Mouse (Mus musculus): ENCODE data around the gene 1700034J05Rik. TPM values are rescaled to one million over a fixed set of nuclear protein-coding genes. Genes with fewer than 3 reads are reported as not detected.

Gene 1700034J05Rik
- polyA plus RNA-seq, 1 experiment = not detected

DNA sequence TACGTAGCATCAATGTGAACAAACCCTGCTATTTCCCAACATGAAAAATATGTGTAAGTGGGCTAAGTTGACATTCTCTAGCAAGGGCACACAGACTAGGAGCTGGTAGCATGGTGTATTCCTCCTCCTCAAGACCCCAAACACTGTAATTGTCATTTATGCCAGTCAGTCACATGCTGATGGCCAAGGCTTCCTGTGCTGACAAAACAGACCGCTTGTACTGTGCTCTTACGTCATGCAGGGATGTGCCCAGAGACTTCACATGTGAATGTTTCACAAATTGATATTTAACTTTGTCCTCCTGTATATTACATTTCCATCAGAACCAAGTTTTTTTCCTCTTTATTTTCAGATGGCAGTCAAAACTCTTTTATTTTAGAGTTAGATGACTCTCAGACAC, 36.8 kb downstream of the 1700034J05Rik start:
- Histone ChIP-seq H3K4me3 (ENCODE audit: control insufficient read depth, insufficient read depth, low read length) (no peak overlapping the region), H3K27me3 (ENCODE audit: control insufficient read depth, insufficient read depth, low read length) (no peaks in the 10 kb centered on the region), H3K27ac (ENCODE audit: control insufficient read depth, insufficient read depth, low read length) (no peak overlapping the region), H3K36me3 (ENCODE audit: control insufficient read depth, insufficient read depth, low read length) (no peaks in the 10 kb centered on the region), H3K4me1 (replicated peaks; ENCODE audit: control insufficient read depth, insufficient read depth, low read length) (no peaks in the 10 kb centered on the region; the same call in 1 of the 2 replicates)
- no peak for DNase-seq
- WGBS = 97% methylated on average over 3 of the region's 3 CpGs
- TF ChIP-seq CTCF (IDR thresholded peaks at IDR 0.05; ENCODE audit: borderline replicate concordance, control insufficient read depth, extremely low read depth, insufficient read depth, low read length, poor library complexity) (no peak), POLR2A (IDR thresholded peaks at IDR 0.05; ENCODE audit: control insufficient read depth, extremely low read depth, insufficient read depth, low read length, poor library complexity) (no peak)

DNA sequence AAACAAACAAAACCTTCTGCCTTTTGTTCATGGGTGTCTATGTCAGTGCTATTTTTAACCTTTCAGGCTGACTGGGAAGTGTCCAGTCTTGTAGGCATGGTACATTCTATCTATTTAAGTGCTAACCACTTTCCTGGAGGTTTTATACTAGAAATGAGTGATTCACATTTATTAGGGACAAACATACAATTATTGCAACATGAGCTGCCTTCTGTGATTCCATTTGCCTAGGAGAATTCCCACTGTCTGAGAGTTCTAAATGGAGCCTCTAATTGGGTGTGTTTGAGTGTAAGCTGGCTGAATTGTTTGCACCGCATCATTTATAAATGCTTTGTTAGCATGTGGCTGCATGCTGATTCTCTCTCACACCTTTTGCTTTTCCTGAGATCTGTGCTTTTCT, 38.4 kb downstream of the 1700034J05Rik start:
- 96% methylated on average over 1 of the region's 1 CpGs for WGBS
- Histone ChIP-seq H3K4me1 (replicated peaks; ENCODE audit: control insufficient read depth, insufficient read depth, low read length) (no peaks in the 10 kb centered on the region; the same call in 1 of the 2 replicates), H3K36me3 (ENCODE audit: control insufficient read depth, insufficient read depth, low read length) (no peaks in the 10 kb centered on the region), H3K27ac (ENCODE audit: control insufficient read depth, insufficient read depth, low read length) (no peak overlapping the region), H3K4me3 (ENCODE audit: control insufficient read depth, insufficient read depth, low read length) (no peak overlapping the region), H3K27me3 (ENCODE audit: control insufficient read depth, insufficient read depth, low read length) (no peaks in the 10 kb centered on the region)
- TF ChIP-seq CTCF (IDR thresholded peaks at IDR 0.05; ENCODE audit: borderline replicate concordance, control insufficient read depth, extremely low read depth, insufficient read depth, low read length, poor library complexity) = no peak
- TF ChIP-seq POLR2A (IDR thresholded peaks at IDR 0.05; ENCODE audit: control insufficient read depth, extremely low read depth, insufficient read depth, low read length, poor library complexity) = no peak
- no peak for DNase-seq

GRCm38 (mm10) chr6:146913489-146914198, 40.6 kb downstream of the 1700034J05Rik start:
- DNase-seq = no peak
- no peaks in the 10 kb centered on the region; the same call in 1 of the 2 replicates for H3K4me1 ChIP-seq (replicated peaks; ENCODE audit: control insufficient read depth, insufficient read depth, low read length)

GRCm38 (mm10) chr6:146912835-146913488, 41.3 kb downstream of the 1700034J05Rik start:
- H3K36me3 ChIP-seq (ENCODE audit: control insufficient read depth, insufficient read depth, low read length) = no peaks in the 10 kb centered on the region
- no peak overlapping the region for H3K27ac ChIP-seq (ENCODE audit: control insufficient read depth, insufficient read depth, low read length)
- no peak for DNase-seq
- no peak overlapping the region for H3K4me3 ChIP-seq (ENCODE audit: control insufficient read depth, insufficient read depth, low read length)
- H3K27me3 ChIP-seq (ENCODE audit: control insufficient read depth, insufficient read depth, low read length) = no peaks in the 10 kb centered on the region
- TF ChIP-seq POLR2A (IDR thresholded peaks at IDR 0.05; ENCODE audit: control insufficient read depth, extremely low read depth, insufficient read depth, low read length, poor library complexity) (no peak), CTCF (IDR thresholded peaks at IDR 0.05; ENCODE audit: borderline replicate concordance, control insufficient read depth, extremely low read depth, insufficient read depth, low read length, poor library complexity) (no peak)
- 9% methylated on average over 3 of the region's 3 CpGs for WGBS
- H3K4me1 ChIP-seq (replicated peaks; ENCODE audit: control insufficient read depth, insufficient read depth, low read length) = no peaks in the 10 kb centered on the region; the same call in 1 of the 2 replicates

More at GRCm38 (mm10) chr6:146913489-146914198, 40.6 kb downstream of the 1700034J05Rik start:
- no peak overlapping the region for H3K4me3 ChIP-seq (ENCODE audit: control insufficient read depth, insufficient read depth, low read length)
- no peaks in the 10 kb centered on the region for H3K36me3 ChIP-seq (ENCODE audit: control insufficient read depth, insufficient read depth, low read length)
- no peaks in the 10 kb centered on the region for H3K27me3 ChIP-seq (ENCODE audit: control insufficient read depth, insufficient read depth, low read length)
- TF ChIP-seq CTCF (IDR thresholded peaks at IDR 0.05; ENCODE audit: borderline replicate concordance, control insufficient read depth, extremely low read depth, insufficient read depth, low read length, poor library complexity) (no peak), POLR2A (IDR thresholded peaks at IDR 0.05; ENCODE audit: control insufficient read depth, extremely low read depth, insufficient read depth, low read length, poor library complexity) (no peak)
- no peak overlapping the region for H3K27ac ChIP-seq (ENCODE audit: control insufficient read depth, insufficient read depth, low read length)
- 73% methylated on average over 4 of the region's 4 CpGs for WGBS

DNA sequence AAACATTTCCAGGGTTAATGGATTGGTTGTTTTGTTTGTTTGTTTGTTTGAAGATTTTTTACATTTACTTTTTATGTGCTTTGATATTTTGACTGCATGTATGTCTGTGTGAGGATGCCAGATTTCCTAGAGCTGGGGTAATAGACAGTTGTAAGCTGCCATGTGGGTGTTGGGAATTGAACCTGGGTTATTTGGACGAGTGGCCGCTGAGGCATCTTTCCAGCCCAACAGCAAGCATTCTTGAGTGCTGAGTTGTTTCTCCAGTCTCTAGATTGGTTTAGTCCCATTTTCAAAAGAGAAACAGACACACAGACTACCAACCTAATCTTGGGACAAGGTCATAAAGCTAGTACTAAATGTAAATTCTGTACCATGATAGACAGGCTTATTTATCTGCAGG, 43.4 kb downstream of the 1700034J05Rik start:
- no peak overlapping the region for H3K27ac ChIP-seq (ENCODE audit: control insufficient read depth, insufficient read depth, low read length)
- WGBS = 99% methylated on average over 2 of the region's 2 CpGs
- no peaks in the 10 kb centered on the region for H3K36me3 ChIP-seq (ENCODE audit: control insufficient read depth, insufficient read depth, low read length)
- DNase-seq = no peak
- no peak overlapping the region for H3K4me3 ChIP-seq (ENCODE audit: control insufficient read depth, insufficient read depth, low read length)
- H3K27me3 ChIP-seq (ENCODE audit: control insufficient read depth, insufficient read depth, low read length) = no peaks in the 10 kb centered on the region
- no peak for TF ChIP-seq CTCF (IDR thresholded peaks at IDR 0.05; ENCODE audit: borderline replicate concordance, control insufficient read depth, extremely low read depth, insufficient read depth, low read length, poor library complexity)
- no peak for TF ChIP-seq POLR2A (IDR thresholded peaks at IDR 0.05; ENCODE audit: control insufficient read depth, extremely low read depth, insufficient read depth, low read length, poor library complexity)
- H3K4me1 ChIP-seq (replicated peaks; ENCODE audit: control insufficient read depth, insufficient read depth, low read length) = no peaks in the 10 kb centered on the region; the same call in 1 of the 2 replicates

GRCm38 (mm10) chr6:146909725-146910489, 44.3 kb downstream of the 1700034J05Rik start:
- no peaks in the 10 kb centered on the region for H3K36me3 ChIP-seq (ENCODE audit: control insufficient read depth, insufficient read depth, low read length)
- no peak overlapping the region for H3K4me3 ChIP-seq (ENCODE audit: control insufficient read depth, insufficient read depth, low read length)
- WGBS = 80% methylated on average over 5 of the region's 5 CpGs
- no peak for DNase-seq
- H3K27ac ChIP-seq (ENCODE audit: control insufficient read depth, insufficient read depth, low read length) = no peak overlapping the region
- H3K4me1 ChIP-seq (replicated peaks; ENCODE audit: control insufficient read depth, insufficient read depth, low read length) = no peaks in the 10 kb centered on the region; the same call in 1 of the 2 replicates
- TF ChIP-seq POLR2A (IDR thresholded peaks at IDR 0.05; ENCODE audit: control insufficient read depth, extremely low read depth, insufficient read depth, low read length, poor library complexity) (no peak), CTCF (IDR thresholded peaks at IDR 0.05; ENCODE audit: borderline replicate concordance, control insufficient read depth, extremely low read depth, insufficient read depth, low read length, poor library complexity) (no peak)
- H3K27me3 ChIP-seq (ENCODE audit: control insufficient read depth, insufficient read depth, low read length) = no peaks in the 10 kb centered on the region

All from thymus, adult 2 months (tissue).